Mouse (Mus musculus) forelimb bud, embryonic 11.5 days (tissue): ENCODE results near the gene Ccdc162.

Experiments used
- DNase-seq: peaks from one replicate; pipeline ENCODE4 v3.0.0-alpha.2; 2012; ENCODE audit warnings: low read depth, low spot score

Gene Ccdc162

GRCm38 (mm10) chr10:41716029-41716897 is at the start of gene Ccdc162:
TSS of gene Ccdc162 (minus strand) at chr10:41716634.
- no peak for DNase-seq

GRCm38 (mm10) chr10:41765586-41765985 is 49.2 kb upstream of the Ccdc162 start:
- no peak for DNase-seq

- DNase-seq: no peak
Measured at GRCm38 (mm10) chr10:41763741-41764385, 47.4 kb upstream of the Ccdc162 start.

- no peak for DNase-seq
Measured at GRCm38 (mm10) chr10:41760866-41761265, 44.4 kb upstream of the Ccdc162 start.

- no peak for DNase-seq
Measured at GRCm38 (mm10) chr10:41758041-41758440, 41.6 kb upstream of the Ccdc162 start.

- no peak for DNase-seq
Measured at GRCm38 (mm10) chr10:41757226-41757625, 40.8 kb upstream of the Ccdc162 start.

GRCm38 (mm10) chr10:41751867-41752480 is 35.5 kb upstream of the Ccdc162 start:
- DNase-seq: no peak

GRCm38 (mm10) chr10:41749306-41749705 is 32.9 kb upstream of the Ccdc162 start:
- no peak for DNase-seq

GRCm38 (mm10) chr10:41746554-41746953 is 30.1 kb upstream of the Ccdc162 start:
- DNase-seq: no peak

GRCm38 (mm10) chr10:41744006-41744405 is 27.6 kb upstream of the Ccdc162 start:
- no peak for DNase-seq

GRCm38 (mm10) chr10:41740221-41740620 is 23.8 kb upstream of the Ccdc162 start:
- no peak for DNase-seq

- no peak for DNase-seq
Measured at GRCm38 (mm10) chr10:41737245-41737644, 20.8 kb upstream of the Ccdc162 start.

- DNase-seq: no peak
Measured at GRCm38 (mm10) chr10:41735398-41735797, 19.0 kb upstream of the Ccdc162 start.

GRCm38 (mm10) chr10:41733214-41733613 is 16.8 kb upstream of the Ccdc162 start:
- DNase-seq: no peak

GRCm38 (mm10) chr10:41731932-41732331 is 15.5 kb upstream of the Ccdc162 start:
- DNase-seq: no peak

- no peak for DNase-seq
Measured at GRCm38 (mm10) chr10:41730746-41731145, 14.3 kb upstream of the Ccdc162 start.

GRCm38 (mm10) chr10:41726215-41726614 is 9.8 kb upstream of the Ccdc162 start:
- no peak for DNase-seq

- DNase-seq: no peak
Measured at GRCm38 (mm10) chr10:41719587-41719986, 3.2 kb upstream of the Ccdc162 start.

- DNase-seq: no peak
Measured at GRCm38 (mm10) chr10:41715557-41715956, 877 bp downstream of the Ccdc162 start.

GRCm38 (mm10) chr10:41711467-41711866 is 5.0 kb downstream of the Ccdc162 start:
- DNase-seq: no peak

- DNase-seq: no peak
Measured at GRCm38 (mm10) chr10:41710773-41711172, 5.7 kb downstream of the Ccdc162 start.

- no peak for DNase-seq
Measured at GRCm38 (mm10) chr10:41709341-41709740, 7.1 kb downstream of the Ccdc162 start.
